Mouse (Mus musculus) ES-E14 (cell line): ENCODE measurements around the gene Ifi27l2b.

Experiments used
- CHD2 ChIP-seq: IDR thresholded peaks from 2 replicates; pipeline ENCODE4 v1.6.1; 2014; ENCODE audit warnings: mild to moderate bottlenecking, low read depth, low read length, inconsistent platforms
- HCFC1 ChIP-seq: IDR thresholded peaks from 2 replicates; pipeline ENCODE4 v1.6.1; 2012; ENCODE audit warnings: low read length, inconsistent platforms, borderline replicate concordance; ENCODE audit not compliant: insufficient read depth
- MAFK ChIP-seq: IDR thresholded peaks from 2 replicates; pipeline ENCODE4 v1.6.1; 2014; ENCODE audit warnings: mild to moderate bottlenecking, low read depth, low read length, inconsistent platforms; ENCODE audit not compliant: insufficient read depth
- ZC3H11A ChIP-seq: IDR thresholded peaks from 2 replicates; pipeline ENCODE4 v1.6.1; 2012; ENCODE audit warnings: low read depth, mild to moderate bottlenecking, inconsistent platforms, low read length, borderline replicate concordance
- ZNF384 ChIP-seq: IDR thresholded peaks from 2 replicates; pipeline ENCODE4 v1.6.1; 2012; ENCODE audit warnings: low read depth, low read length, inconsistent platforms

DNA sequence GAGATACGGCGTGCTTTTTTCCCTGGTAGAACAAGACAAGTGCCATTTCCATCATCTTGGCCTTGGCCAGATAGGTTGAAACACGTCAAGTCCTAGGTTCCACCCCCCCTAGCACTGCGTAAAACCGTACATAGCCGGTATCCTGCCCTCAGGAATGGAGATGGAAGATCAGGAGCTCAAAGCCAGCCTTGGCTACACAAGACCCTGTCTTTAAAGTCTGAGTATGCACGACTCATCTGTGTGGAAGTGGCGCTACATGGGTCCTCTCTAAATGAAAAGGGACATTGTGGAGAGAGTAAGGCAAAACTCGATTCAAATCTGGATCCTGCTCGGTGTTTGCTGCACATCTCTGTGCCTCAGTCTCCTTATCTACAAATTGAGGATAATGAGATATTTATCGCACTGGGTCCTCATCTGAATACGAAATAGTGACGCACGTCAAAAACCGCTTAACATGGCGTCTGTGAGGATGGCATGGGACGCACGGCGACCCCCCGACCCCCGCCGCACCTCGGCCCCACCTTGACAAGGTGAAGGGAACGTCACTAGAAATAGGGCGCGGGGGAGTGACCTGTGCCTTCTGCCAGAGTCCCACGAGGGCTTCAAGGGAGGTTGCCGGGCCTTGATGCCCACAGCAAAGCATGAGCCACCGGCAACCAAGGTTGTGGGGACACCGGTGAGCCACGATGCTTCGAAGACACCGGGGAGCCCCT lies 31.9 kb downstream of the Ifi27l2b start:
- TF ChIP-seq CHD2 (no peak), ZC3H11A (no peak), ZNF384 (no peak), HCFC1 (no peak), MAFK (no peak)
